Mouse (Mus musculus) liver, embryonic 14.5 days (tissue): ENCODE measurements around the gene Nelfcd. TPM values are rescaled to one million over a fixed set of nuclear protein-coding genes. Genes with fewer than 3 reads are reported as not detected.

Experiments
- ATAC-seq: fragments of 200-750 bp; cut with Nextera tagmentation; 2 replicates; pipeline ENCODE4 v1.8.0; 2017; ENCODE audit warnings: moderate number of reproducible peaks, mild to moderate bottlenecking, moderate library complexity; ENCODE audit not compliant: insufficient read depth
- DNase-seq, 3 experiments: peaks; one replicate each; pipeline ENCODE4 v3.0.0-alpha.2; 2012 to 2013; ENCODE audit warnings: low read depth in 3 of 3, low spot score in 3 of 3
- H3K27ac ChIP-seq: fragments of 300-500 bp; sonication (generic); 2 replicates; pipeline ENCODE4 v1.5.1; 2014; ENCODE audit warnings: moderate library complexity, mild to moderate bottlenecking, control low read depth, inconsistent platforms
- H3K27me3 ChIP-seq: fragments of 300-500 bp; sonication (generic); 2 replicates; pipeline ENCODE4 v1.6.1; 2014; ENCODE audit warnings: mild to moderate bottlenecking, low read length, moderate library complexity; ENCODE audit not compliant: control insufficient read depth, insufficient read depth
- H3K36me3 ChIP-seq: fragments of 300-500 bp; sonication (generic); replicated peaks from 2 replicates; pipeline ENCODE4 v1.6.1; 2014; ENCODE audit warnings: low read depth; ENCODE audit not compliant: control insufficient read depth, insufficient read depth
- H3K4me1 ChIP-seq, 2 experiments: fragments of 200-500 bp in 1 of 2; fragments of 300-500 bp in 1 of 2; sonication (generic) in 1 of 2; replicated peaks; 2 replicates each; pipeline ENCODE4 v1.6.1; 2012 to 2014; ENCODE audit warnings: antibody characterized with exemption in 1 of 2, inconsistent platforms in 1 of 2, low read length in 1 of 2; ENCODE audit not compliant: control insufficient read depth in 2 of 2, insufficient read depth in 2 of 2
- H3K4me2 ChIP-seq: fragments of 300-500 bp; sonication (generic); 2 replicates; pipeline ENCODE4 v1.6.1; 2014; ENCODE audit warnings: low read depth, mild to moderate bottlenecking, control low read depth, moderate library complexity
- H3K4me3 ChIP-seq, 2 experiments: fragments of 200-500 bp in 1 of 2; fragments of 300-500 bp in 1 of 2; sonication (generic) in 1 of 2; 2 replicates each; pipeline ENCODE4 v1.5.1; 2012 to 2014; ENCODE audit warnings: low read depth in 2 of 2, low read length in 2 of 2, mild to moderate bottlenecking in 2 of 2, control low read depth in 1 of 2, inconsistent platforms in 1 of 2, moderate library complexity in 1 of 2; ENCODE audit not compliant: insufficient read depth in 1 of 2
- H3K9ac ChIP-seq: fragments of 300-500 bp; sonication (generic); replicated peaks from 2 replicates; pipeline ENCODE4 v1.6.1; 2014; ENCODE audit warnings: mild to moderate bottlenecking, control low read depth, moderate library complexity
- H3K9me3 ChIP-seq: fragments of 300-500 bp; sonication (generic); 2 replicates; pipeline ENCODE4 v1.6.1; 2016; ENCODE audit warnings: low read length, mixed read lengths; ENCODE audit not compliant: control insufficient read depth
- CTCF ChIP-seq: IDR thresholded peaks from 2 replicates; pipeline ENCODE4 v1.5.1; 2016; ENCODE audit warnings: antibody characterized with exemption, low read depth, control low read depth
- EP300 ChIP-seq: IDR thresholded peaks from 2 replicates; pipeline ENCODE4 v1.6.1; 2016; ENCODE audit warnings: antibody characterized with exemption, low read depth
- WGBS: fragments of 180-500 bp; shearing (Covaris S2); extraction: QIAGEN DNeasy Blood & Tissue Kit; methylation state at CpG from one replicate; pipeline ENCODE4 v1.1.7; 2014; ENCODE audit not compliant: insufficient replicate concordance; 5-methylcytosine and 5-hydroxymethylcytosine counted together
- polyA plus RNA-seq, 2 experiments: library from polyadenylated mRNA; depleted of rRNA in 1 of 2; stranded (reverse) in 1 of 2; unstranded in 1 of 2; fragments of >200 nt; fragmentation: Nextera tagmentation in 1 of 2; extraction: Ambion mirVana in 1 of 2; gene quantifications; 2 replicates each; pipeline versions ENCODE4 v1.2.1 to v1.2.3; 2012 to 2014

Nelfcd gene
- polyA plus RNA-seq, 2 experiments: 58.2 to 62.1 TPM

DNA sequence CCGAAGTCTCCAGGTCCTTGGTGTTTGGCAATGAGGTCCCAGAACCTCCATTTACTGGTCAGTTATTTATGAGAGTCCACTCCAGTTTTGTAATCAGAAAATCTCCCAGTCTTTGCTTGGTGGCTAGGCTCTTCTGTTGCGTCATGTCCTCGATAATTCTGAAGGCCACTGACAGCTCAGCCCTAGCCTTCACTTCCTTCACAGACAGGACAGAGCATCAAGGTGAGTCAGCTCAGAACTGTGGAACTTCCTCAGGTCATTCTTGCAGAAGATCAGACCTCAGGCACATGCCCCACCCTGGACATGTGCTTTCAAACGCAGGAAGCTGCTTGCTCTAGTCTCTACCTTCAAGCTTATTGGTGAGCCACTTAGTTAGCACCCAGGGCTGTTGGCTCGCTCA lies 22.2 kb upstream of the Nelfcd start:
- no peak overlapping the region for H3K9ac ChIP-seq
- no peaks in the 10 kb centered on the region for H3K27me3 ChIP-seq
- H3K4me2 ChIP-seq: no peak overlapping the region
- no peaks in the 10 kb centered on the region for H3K36me3 ChIP-seq
- WGBS: 48% methylated on average over 5 of the region's 5 CpGs
- no peak overlapping the region for H3K27ac ChIP-seq
- no peaks in the 10 kb centered on the region for H3K9me3 ChIP-seq
- ATAC-seq: no peak
- DNase-seq: no peak
- TF ChIP-seq CTCF: no peak
- no peak overlapping the region for H3K4me3 ChIP-seq
- no peaks in the 10 kb centered on the region for H3K4me1 ChIP-seq

GRCm38 (mm10) chr2:174396643-174397042 lies 19.0 kb upstream of the Nelfcd start:
- 69% methylated on average over 10 of the region's 10 CpGs for WGBS

GRCm38 (mm10) chr2:174397065-174397464 lies 18.5 kb upstream of the Nelfcd start:
- 91% methylated on average over 1 of the region's 1 CpGs for WGBS
- no peak for TF ChIP-seq CTCF
- no peak for TF ChIP-seq EP300
- H3K27ac ChIP-seq: no peak overlapping the region
- H3K9me3 ChIP-seq: no peaks in the 10 kb centered on the region
- no peaks in the 10 kb centered on the region for H3K36me3 ChIP-seq
- no peak for DNase-seq
- H3K4me1 ChIP-seq: no peaks in the 10 kb centered on the region
- H3K9ac ChIP-seq: no peak overlapping the region
- no peak overlapping the region for H3K4me2 ChIP-seq
- no peak overlapping the region for H3K4me3 ChIP-seq
- no peaks in the 10 kb centered on the region for H3K27me3 ChIP-seq
- no peak for ATAC-seq

More at GRCm38 (mm10) chr2:174396643-174397042, 19.0 kb upstream of the Nelfcd start:
- Histone ChIP-seq H3K9me3 (no peaks in the 10 kb centered on the region), H3K4me3 (no peak overlapping the region), H3K27me3 (no peaks in the 10 kb centered on the region), H3K36me3 (no peaks in the 10 kb centered on the region), H3K9ac (no peak overlapping the region), H3K4me2 (no peak overlapping the region), H3K4me1 (no peaks in the 10 kb centered on the region), H3K27ac (no peak overlapping the region)
- DNase-seq: no peak
- no peak for TF ChIP-seq EP300
- no peak for TF ChIP-seq CTCF
- ATAC-seq: no peak

- Histone ChIP-seq H3K4me2 (no peak overlapping the region), H3K27ac (no peak overlapping the region), H3K27me3 (no peaks in the 10 kb centered on the region), H3K36me3 (no peaks in the 10 kb centered on the region), H3K4me3 (no peak overlapping the region), H3K9ac (no peak overlapping the region), H3K9me3 (no peaks in the 10 kb centered on the region), H3K4me1 (no peaks in the 10 kb centered on the region)
- TF ChIP-seq CTCF (no peak), EP300 (no peak)
- no peak for ATAC-seq
- DNase-seq: no peak
- 70% methylated on average over 6 of the region's 6 CpGs for WGBS
Measured at GRCm38 (mm10) chr2:174397881-174398280, 17.7 kb upstream of the Nelfcd start.

DNA sequence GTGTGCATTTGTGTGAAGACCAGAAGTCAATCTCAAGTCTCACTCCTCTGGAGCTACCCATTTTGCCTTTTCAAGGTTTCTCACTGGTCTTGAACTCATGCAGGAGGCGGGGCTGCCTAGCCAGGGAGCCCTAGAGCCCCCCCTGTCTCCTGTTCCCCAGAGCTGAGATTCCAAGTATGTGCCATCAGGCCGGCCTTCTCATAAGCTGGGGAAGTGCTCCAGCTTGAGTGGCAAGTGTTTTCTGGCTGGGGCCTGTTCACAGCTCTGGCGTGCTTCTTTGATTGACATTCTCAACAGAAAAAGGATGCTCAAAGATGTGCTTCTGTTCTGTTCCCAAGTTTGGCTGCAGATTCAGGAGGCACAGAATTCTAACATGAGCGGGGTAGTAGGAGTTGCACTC lies 15.2 kb upstream of the Nelfcd start:
- whole genome bisulfite sequencing: 59% methylated on average over 4 of the region's 4 CpGs
- H3K27me3 ChIP-seq: no peaks in the 10 kb centered on the region
- no peak overlapping the region for H3K4me2 ChIP-seq
- no peaks in the 10 kb centered on the region for H3K36me3 ChIP-seq
- ATAC-seq (no peak), DNase-seq (no peak)
- no peaks in the 10 kb centered on the region for H3K9me3 ChIP-seq
- TF ChIP-seq CTCF: no peak
- no peak for TF ChIP-seq EP300
- H3K4me3 ChIP-seq: no peak overlapping the region
- H3K9ac ChIP-seq: no peak overlapping the region
- H3K27ac ChIP-seq: no peak overlapping the region
- H3K4me1 ChIP-seq: no peaks in the 10 kb centered on the region
